Mouse (Mus musculus) ES-E14 (cell line): ENCODE results near the gene Akap1.

Experiments
- ZC3H11A ChIP-seq: IDR thresholded peaks from 2 replicates; pipeline ENCODE4 v1.6.1; 2012; ENCODE audit warnings: low read depth, mild to moderate bottlenecking, inconsistent platforms, low read length, borderline replicate concordance
- ZNF384 ChIP-seq: IDR thresholded peaks from 2 replicates; pipeline ENCODE4 v1.6.1; 2012; ENCODE audit warnings: low read depth, low read length, inconsistent platforms

DNA sequence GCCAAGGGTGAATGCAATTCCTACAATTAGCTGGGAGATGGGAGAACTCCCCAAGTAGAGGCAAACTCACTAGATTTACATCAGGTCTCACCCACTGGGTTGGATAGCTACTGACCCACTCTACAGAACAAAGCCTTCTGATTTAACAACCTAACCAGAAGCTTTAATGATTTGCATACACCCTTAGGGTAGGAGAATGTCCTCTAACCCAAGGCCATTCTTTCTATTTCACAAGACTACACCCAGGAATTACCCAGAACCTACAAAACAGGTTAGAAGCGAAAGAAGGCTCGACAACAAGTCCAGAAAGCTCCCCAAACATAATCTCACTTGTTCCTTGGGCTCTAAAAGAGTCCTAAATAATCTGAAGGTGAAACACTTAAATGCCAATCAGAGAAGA lies 2.0 kb downstream of the Akap1 start:
- TF ChIP-seq ZNF384 (no peak), ZC3H11A (no peak)
